Mouse (Mus musculus) CH12.LX (cell line): ENCODE data around the gene Nipbl. TPM values are rescaled to one million over a fixed set of nuclear protein-coding genes. Genes with fewer than 3 reads are reported as not detected.

Experiments
- DNase-seq: peaks from one replicate; pipeline ENCODE4 v3.0.0-alpha.2; 2013; ENCODE audit errors: extremely low read depth
- H3K27ac ChIP-seq: 2 replicates; pipeline ENCODE4 v1.5.1; 2012; ENCODE audit warnings: low read depth, mild to moderate bottlenecking, control low read depth, moderate library complexity; ENCODE audit not compliant: insufficient read depth
- H3K27me3 ChIP-seq: replicated peaks from 2 replicates; pipeline ENCODE3; 2012; ENCODE audit warnings: inconsistent platforms
- H3K36me3 ChIP-seq, 2 experiments: replicated peaks in 1 of 2; 2 replicates each; pipeline versions ENCODE3 to v1.6.1; 2012; ENCODE audit warnings: inconsistent platforms in 1 of 2, low read length in 1 of 2, mild to moderate bottlenecking in 1 of 2, mixed read lengths in 1 of 2, moderate library complexity in 1 of 2; ENCODE audit not compliant: control insufficient read depth in 1 of 2, insufficient read depth in 1 of 2
- H3K4me1 ChIP-seq, 2 experiments: 2 replicates each; pipeline ENCODE4 v1.6.1; 2012; ENCODE audit warnings: inconsistent platforms in 1 of 2, moderate library complexity in 1 of 2; ENCODE audit not compliant: insufficient read depth in 2 of 2, control insufficient read depth in 1 of 2
- H3K4me2 ChIP-seq: 2 replicates; pipeline ENCODE4 v1.6.1; 2012; ENCODE audit warnings: low read depth, mild to moderate bottlenecking, control low read depth; ENCODE audit not compliant: poor library complexity, insufficient read depth, severe bottlenecking
- H3K4me3 ChIP-seq, 3 experiments: fragments of 150-350 bp in 1 of 3; sonication (generic) in 1 of 3; replicated peaks in 1 of 3; 2 replicates each; pipeline versions ENCODE3 to v1.5.1; 2011 to 2012; ENCODE audit warnings: low read depth in 2 of 3, low read length in 2 of 3, mild to moderate bottlenecking in 2 of 3, moderate library complexity in 2 of 3, control low read depth in 1 of 3, improper control_type of control experiment in 1 of 3, inconsistent platforms in 1 of 3, mixed read lengths in 1 of 3; ENCODE audit not compliant: poor library complexity in 1 of 3
- H3K79me2 ChIP-seq: replicated peaks from 2 replicates; pipeline ENCODE4 v1.6.1; 2012; ENCODE audit warnings: mild to moderate bottlenecking, moderate library complexity; ENCODE audit not compliant: control insufficient read depth, poor library complexity, insufficient read depth, severe bottlenecking; ENCODE audit errors: extremely low read depth
- H3K9ac ChIP-seq: 2 replicates; pipeline ENCODE4 v1.6.1; 2012; ENCODE audit warnings: low read depth, mild to moderate bottlenecking, control low read depth, moderate library complexity; ENCODE audit not compliant: insufficient read depth
- H3K9me3 ChIP-seq: replicated peaks from 2 replicates; pipeline ENCODE3; 2012; ENCODE audit warnings: low read length, inconsistent platforms, mixed read lengths
- BHLHE40 ChIP-seq: IDR thresholded peaks from 2 replicates; pipeline ENCODE4 v1.6.1; 2011; ENCODE audit warnings: mild to moderate bottlenecking, low read depth, low read length, improper control_type of control experiment
- CHD1 ChIP-seq: IDR thresholded peaks from 2 replicates; pipeline ENCODE4 v1.6.1; 2012; ENCODE audit warnings: low read depth, low read length, improper control_type of control experiment, inconsistent platforms
- CHD2 ChIP-seq: IDR thresholded peaks from 2 replicates; pipeline ENCODE4 v1.6.1; 2011; ENCODE audit warnings: low read length, improper control_type of control experiment
- CTCF ChIP-seq, 2 experiments: IDR thresholded peaks in 1 of 2; conservative IDR thresholded peaks in 1 of 2; 2 replicates each; pipeline ENCODE4 v1.5.1; 2011 to 2012; ENCODE audit warnings: low read depth in 2 of 2, low read length in 2 of 2, improper control_type of control experiment in 1 of 2, inconsistent platforms in 1 of 2, mild to moderate bottlenecking in 1 of 2, moderate library complexity in 1 of 2
- E2F4 ChIP-seq: IDR thresholded peaks from 2 replicates; pipeline ENCODE4 v1.6.1; 2011; ENCODE audit warnings: low read depth, low read length, improper control_type of control experiment; ENCODE audit not compliant: insufficient replicate concordance
- ELF1 ChIP-seq: IDR thresholded peaks from 2 replicates; pipeline ENCODE4 v1.6.1; 2014; ENCODE audit warnings: low read depth, mild to moderate bottlenecking, inconsistent platforms, low read length, improper control_type of control experiment
- EP300 ChIP-seq: IDR thresholded peaks from 2 replicates; pipeline ENCODE4 v1.6.1; 2011; ENCODE audit warnings: low read length, improper control_type of control experiment
- ETS1 ChIP-seq: conservative IDR thresholded peaks from 2 replicates; pipeline ENCODE4 v1.6.1; 2012; ENCODE audit warnings: low read depth, mild to moderate bottlenecking, inconsistent platforms, low read length, improper control_type of control experiment, moderate library complexity
- HCFC1 ChIP-seq: IDR thresholded peaks from 2 replicates; pipeline ENCODE4 v1.6.1; 2012; ENCODE audit warnings: low read depth, mild to moderate bottlenecking, inconsistent platforms, low read length, improper control_type of control experiment
- IRF4 ChIP-seq: IDR thresholded peaks from 2 replicates; pipeline ENCODE4 v1.6.1; 2014; ENCODE audit warnings: low read depth, mild to moderate bottlenecking, inconsistent platforms, low read length, improper control_type of control experiment
- JUN ChIP-seq: IDR thresholded peaks from 2 replicates; pipeline ENCODE4 v1.6.1; 2011; ENCODE audit warnings: low read depth, mild to moderate bottlenecking, low read length, improper control_type of control experiment, moderate library complexity; ENCODE audit not compliant: insufficient read depth
- JUND ChIP-seq: conservative IDR thresholded peaks from 2 replicates; pipeline ENCODE4 v1.6.1; 2011; ENCODE audit warnings: low read depth, low read length, improper control_type of control experiment
- MAFK ChIP-seq: IDR thresholded peaks from 2 replicates; pipeline ENCODE4 v1.6.1; 2011; ENCODE audit warnings: low read length, improper control_type of control experiment; ENCODE audit not compliant: insufficient replicate concordance
- MAX ChIP-seq: IDR thresholded peaks from 2 replicates; pipeline ENCODE4 v1.6.1; 2011; ENCODE audit warnings: low read length, improper control_type of control experiment
- MAZ ChIP-seq: IDR thresholded peaks from 2 replicates; pipeline ENCODE4 v1.6.1; 2012; ENCODE audit warnings: low read depth, mild to moderate bottlenecking, inconsistent platforms, low read length, improper control_type of control experiment, moderate library complexity
- MEF2A ChIP-seq: IDR thresholded peaks from 2 replicates; pipeline ENCODE4 v1.6.1; 2014; ENCODE audit warnings: low read depth, mild to moderate bottlenecking, inconsistent platforms, low read length, improper control_type of control experiment, borderline replicate concordance
- MXI1 ChIP-seq: IDR thresholded peaks from 2 replicates; pipeline ENCODE4 v1.6.1; 2011; ENCODE audit warnings: mild to moderate bottlenecking, low read depth, low read length, improper control_type of control experiment
- MYC ChIP-seq: IDR thresholded peaks from 2 replicates; pipeline ENCODE4 v1.6.1; 2011; ENCODE audit warnings: low read depth, mild to moderate bottlenecking, improper control_type of control experiment, low read length
- NELFE ChIP-seq: IDR thresholded peaks from 2 replicates; pipeline ENCODE4 v1.6.1; 2011; ENCODE audit warnings: low read depth, low read length, improper control_type of control experiment
- NRF1 ChIP-seq: IDR thresholded peaks from 2 replicates; pipeline ENCODE4 v1.6.1; 2014; ENCODE audit warnings: low read depth, mild to moderate bottlenecking, inconsistent platforms, low read length, improper control_type of control experiment, moderate library complexity
- PAX5 ChIP-seq: IDR thresholded peaks from 2 replicates; pipeline ENCODE4 v1.6.1; 2012; ENCODE audit warnings: low read length, inconsistent platforms, mixed read lengths
- POLR2A ChIP-seq: IDR thresholded peaks from 2 replicates; pipeline ENCODE4 v1.6.1; 2011; ENCODE audit warnings: low read depth, mild to moderate bottlenecking, improper control_type of control experiment, low read length
- RAD21 ChIP-seq: IDR thresholded peaks from 2 replicates; pipeline ENCODE4 v1.6.1; 2011; ENCODE audit warnings: low read depth, mild to moderate bottlenecking, low read length, improper control_type of control experiment, moderate library complexity
- RCOR1 ChIP-seq: conservative IDR thresholded peaks from 2 replicates; pipeline ENCODE4 v1.6.1; 2012; ENCODE audit warnings: low read depth, mild to moderate bottlenecking, inconsistent platforms, low read length, improper control_type of control experiment
- SIN3A ChIP-seq: IDR thresholded peaks from 2 replicates; pipeline ENCODE4 v1.6.1; 2012; ENCODE audit warnings: low read length, improper control_type of control experiment, inconsistent platforms
- SMC3 ChIP-seq: IDR thresholded peaks from 2 replicates; pipeline ENCODE4 v1.6.1; 2011; ENCODE audit warnings: low read depth, low read length, improper control_type of control experiment
- TBP ChIP-seq: conservative IDR thresholded peaks from 2 replicates; pipeline ENCODE4 v1.6.1; 2011; ENCODE audit warnings: low read depth, low read length, improper control_type of control experiment
- TCF12 ChIP-seq: IDR thresholded peaks from 2 replicates; pipeline ENCODE4 v1.6.1; 2014; ENCODE audit warnings: low read depth, mild to moderate bottlenecking, inconsistent platforms, low read length, improper control_type of control experiment
- UBTF ChIP-seq: IDR thresholded peaks from 2 replicates; pipeline ENCODE4 v1.6.1; 2012; ENCODE audit warnings: low read depth, mild to moderate bottlenecking, inconsistent platforms, low read length, improper control_type of control experiment, moderate library complexity
- USF2 ChIP-seq: conservative IDR thresholded peaks from 2 replicates; pipeline ENCODE4 v1.6.1; 2011; ENCODE audit warnings: low read depth, low read length, improper control_type of control experiment
- ZC3H11A ChIP-seq: IDR thresholded peaks from 2 replicates; pipeline ENCODE4 v1.6.1; 2012; ENCODE audit warnings: low read depth, mild to moderate bottlenecking, inconsistent platforms, low read length, improper control_type of control experiment
- ZKSCAN1 ChIP-seq: IDR thresholded peaks from 2 replicates; pipeline ENCODE4 v1.6.1; 2012; ENCODE audit warnings: low read depth, inconsistent platforms, low read length, improper control_type of control experiment, borderline replicate concordance
- ZMIZ1 ChIP-seq: IDR thresholded peaks from 2 replicates; pipeline ENCODE4 v1.6.1; 2012; ENCODE audit warnings: low read depth, mild to moderate bottlenecking, inconsistent platforms, low read length, improper control_type of control experiment
- ZNF384 ChIP-seq: IDR thresholded peaks from 2 replicates; pipeline ENCODE4 v1.6.1; 2012; ENCODE audit warnings: low read depth, low read length, improper control_type of control experiment, inconsistent platforms
- dilution Hi-C: fragments of 300-500 bp; cut with MboI; formaldehyde crosslinking; loops from 2 replicates; pipeline ENCODE4 v1.14.3; 2020; ENCODE audit warnings: low sequenced_read_pairs; ENCODE audit not compliant: extremely low pct_unique_long_range_greater_than_20kb, extremely low pct_ligation_motif_present
- in situ Hi-C: fragments of 300-500 bp; cut with MboI; formaldehyde crosslinking; loops from 3 replicates; pipeline ENCODE4 v1.14.3; 2019; ENCODE audit warnings: low sequenced_read_pairs, low pct_ligation_motif_present, low pct_unique_long_range_greater_than_20kb, mixed read lengths
- polyA plus RNA-seq: library from polyadenylated mRNA; unstranded; fragments of >175 nt; gene quantifications from 2 replicates; pipeline ENCODE4 v1.2.1, GENCODE M21; 2012; ENCODE audit warnings: low read depth; ENCODE audit not compliant: insufficient read length
- total RNA-seq, 2 experiments: library from RNA; depleted of rRNA; stranded (reverse); fragments of 300-350 nt in 1 of 2; fragments of >200 nt in 1 of 2; gene quantifications; 2 replicates each; pipeline ENCODE4 v1.2.3; 2012 to 2014

The Nipbl gene
- total and polyA plus RNA-seq, 3 experiments, result 16.3 to 30.8 (median 19.8) TPM

DNA sequence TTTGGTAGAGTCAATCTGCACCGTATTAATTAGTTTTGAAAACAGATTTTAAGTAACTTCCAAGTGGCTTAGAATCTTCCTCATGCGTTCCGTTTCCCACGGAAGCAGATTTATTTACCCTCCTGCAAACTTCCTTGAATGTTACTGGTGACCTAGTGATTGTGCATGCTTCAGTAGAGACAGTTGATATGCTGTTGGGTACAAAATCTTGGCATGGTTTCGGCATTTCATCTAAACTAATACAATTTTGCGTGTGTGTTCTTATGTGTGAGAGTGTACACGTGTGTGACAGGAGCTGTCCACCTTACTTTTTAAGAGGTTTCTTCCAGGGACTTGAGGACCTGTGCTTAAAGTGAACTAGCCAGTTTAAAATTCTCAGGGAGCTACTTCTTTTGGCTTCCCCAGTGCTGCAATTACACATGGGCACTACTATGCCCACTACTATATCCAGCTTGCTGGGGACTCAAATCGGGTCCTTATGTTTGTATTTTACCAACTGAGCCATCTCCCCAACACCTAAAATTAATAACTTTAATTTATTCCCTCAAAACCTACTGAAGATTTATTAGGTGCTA, 3.0 kb upstream of the Nipbl start:
- in situ Hi-C loops, result loop anchor here (10.0 kb wide), 3 partner anchors 62 to 168 kb away; no protein-coding TSS in a partner anchor
- H3K27ac ChIP-seq, result peak overlapping the region; percentile 62; the same call in 1 of the 2 replicates

DNA sequence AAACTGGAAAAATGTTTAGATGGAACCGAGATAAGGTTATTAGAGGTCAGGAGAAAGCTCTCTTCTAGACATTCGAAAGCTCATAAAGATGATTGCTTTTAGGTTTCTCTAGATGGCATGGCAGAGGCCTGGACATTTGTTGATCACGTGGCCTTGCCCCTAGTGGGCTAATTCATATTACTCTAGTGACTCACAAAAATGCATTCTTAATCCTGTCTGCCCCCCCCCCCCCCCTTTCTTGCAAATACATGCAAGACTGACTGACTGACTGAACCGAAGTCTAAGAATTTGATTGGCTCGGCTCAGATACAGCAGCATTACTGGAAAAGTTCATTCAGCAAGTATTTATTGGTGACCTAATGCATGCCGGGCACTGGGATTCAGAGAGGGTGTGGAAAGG, 2.2 kb upstream of the Nipbl start:
- peak; percentile 90 for DNase-seq
- Histone ChIP-seq H3K4me3 (peak overlapping the region; percentile 59 to 79 (median 65)), H3K27ac (peak overlapping the region; percentile 86), H3K4me1 (peaks cover 3 to 15% of the 10 kb centered on the region in 2 experiments; a peak in 3 of 4 replicates), H3K4me2 (peak overlapping the region; percentile 94), H3K79me2 (peaks cover 36% of the 10 kb centered on the region), H3K9ac (peak overlapping the region; percentile 88), H3K9me3 (no peaks in the 10 kb centered on the region), H3K27me3 (no peaks in the 10 kb centered on the region), H3K36me3 (no peaks in the 10 kb centered on the region)
- dilution Hi-C loops (no loop called here), in situ Hi-C loops (loop anchor here (10.0 kb wide), 3 partner anchors 62 to 168 kb away; no protein-coding TSS in a partner anchor)
- no peak for TF ChIP-seq JUND
- no peak for TF ChIP-seq POLR2A
- peak; percentile 85 for TF ChIP-seq USF2
- no peak for TF ChIP-seq JUN
- TF ChIP-seq TBP, result 0 out of 2 replicates have a peak, but pooled peaks have one; percentile 9
- TF ChIP-seq ZKSCAN1, result no peak
- TF ChIP-seq TCF12, result 0 out of 2 replicates have a peak, but pooled peaks have one; percentile 1
- peak; percentile 84 for TF ChIP-seq BHLHE40
- no peak for TF ChIP-seq UBTF
- no peak for TF ChIP-seq SMC3
- peak; percentile 91 for TF ChIP-seq MAX
- no peak for TF ChIP-seq ZMIZ1
- TF ChIP-seq PAX5, result no peak
- TF ChIP-seq NRF1, result no peak
- no peak for TF ChIP-seq MEF2A
- TF ChIP-seq CTCF (conservative IDR thresholded peaks at IDR 0.05 in 1 of 2, IDR thresholded peaks at IDR 0.05 in 1 of 2; ENCODE audit: low read depth in 2 of 2, low read length in 2 of 2), result peak in 1 of 2 experiments; percentile 42; a peak in 2 of 4 replicates
- peak; percentile 21; the same call in 1 of the 2 replicates for TF ChIP-seq MAFK
- TF ChIP-seq RCOR1, result no peak
- TF ChIP-seq NELFE, result no peak
- no peak for TF ChIP-seq HCFC1
- 0 out of 2 replicates have a peak, but pooled peaks have one; percentile 5 for TF ChIP-seq ZNF384

More for the DNA sequence above, 3.0 kb upstream of the Nipbl start:
- Histone ChIP-seq H3K36me3 (no peaks in the 10 kb centered on the region), H3K79me2 (peaks cover 31% of the 10 kb centered on the region), H3K9ac (peak overlapping the region; percentile 88), H3K4me2 (peak overlapping the region; percentile 88), H3K4me3 (peak overlapping the region; percentile 65 to 79 (median 69)), H3K9me3 (no peaks in the 10 kb centered on the region), H3K4me1 (peaks cover 3 to 15% of the 10 kb centered on the region in 2 experiments; a peak in 3 of 4 replicates), H3K27me3 (no peaks in the 10 kb centered on the region)
- dilution Hi-C loops, result no loop called here
- TF ChIP-seq ZC3H11A (no peak), SMC3 (no peak), SIN3A (peak; percentile 85; the same call in 1 of the 2 replicates), MAX (peak; percentile 70), TBP (peak; percentile 92), JUN (no peak), ZNF384 (no peak), POLR2A (peak; percentile 38; the same call in 1 of the 2 replicates), TCF12 (no peak), RAD21 (no peak), CHD1 (no peak), JUND (no peak), E2F4 (no peak), IRF4 (no peak), ETS1 (0 out of 2 replicates have a peak, but pooled peaks have one; percentile 7), CHD2 (no peak), MYC (peak; percentile 40; the same call in 1 of the 2 replicates), MXI1 (peak; percentile 98), CTCF (conservative IDR thresholded peaks at IDR 0.05 in 1 of 2, IDR thresholded peaks at IDR 0.05 in 1 of 2; ENCODE audit: low read depth in 2 of 2, low read length in 2 of 2) (no peak), MAZ (0 out of 2 replicates have a peak, but pooled peaks have one; percentile 39), EP300 (peak; percentile 37; the same call in 1 of the 2 replicates), MEF2A (no peak), BHLHE40 (peak; percentile 47), ELF1 (0 out of 2 replicates have a peak, but pooled peaks have one; percentile 26), PAX5 (no peak), HCFC1 (peak; percentile 17; the same call in 1 of the 2 replicates), ZMIZ1 (peak; percentile 77; the same call in 1 of the 2 replicates)
- peak; percentile 24 for DNase-seq
